Mouse (Mus musculus) G1E (cell line): ENCODE data around the gene Acot1.

Source experiments
- CTCF ChIP-seq: IDR thresholded peaks from 2 replicates; pipeline ENCODE4 v1.5.1; 2012; ENCODE audit warnings: low read depth, low read length, inconsistent platforms, mixed read lengths
- GATA1 ChIP-seq: IDR thresholded peaks from 2 replicates; pipeline ENCODE4 v1.6.1; 2012; ENCODE audit warnings: borderline replicate concordance, low read length, inconsistent platforms, mixed read lengths
- GATA2 ChIP-seq: IDR thresholded peaks from 2 replicates; pipeline ENCODE4 v1.6.1; 2012; ENCODE audit warnings: low read depth, low read length, inconsistent platforms, borderline replicate concordance
- POLR2AphosphoS5 ChIP-seq: IDR thresholded peaks from 2 replicates; pipeline ENCODE4 v1.6.1; 2012; ENCODE audit warnings: low read depth, low read length, inconsistent platforms; ENCODE audit not compliant: insufficient replicate concordance
- TAL1 ChIP-seq: conservative IDR thresholded peaks from 2 replicates; pipeline ENCODE4 v1.6.1; 2012; ENCODE audit warnings: low read depth, low read length, inconsistent platforms, mixed read lengths

GRCm38 (mm10) chr12:83988483-83988882, 20.8 kb upstream of the Acot1 start:
- TF ChIP-seq CTCF (no peak), GATA2 (no peak), GATA1 (no peak), TAL1 (no peak), POLR2AphosphoS5 (no peak)
